Mouse (Mus musculus) Patski (cell line): ENCODE measurements at regions not wholly inside any gene's neighbourhood (a gene's known extent, or its start where the extent isn't known, plus 50 kb on each side); places are given as distances from the start of the nearest gene placed in this dataset.

Experiments
- ATAC-seq: fragments of 100-300 bp; one replicate; pipeline ENCODE4 v1.8.0; 2021
- CTCF ChIA-PET: fragments of 350-600 bp; sonication (Branson Sonifier 250); formaldehyde crosslinking; loops from one replicate; lab custom pipeline; 2022; ENCODE audit warnings: inconsistent platforms; lab: Charles Lee
- POLR2A ChIA-PET: fragments of 350-600 bp; sonication (Branson Sonifier 250); formaldehyde crosslinking; loops from one replicate; lab custom pipeline; 2022; ENCODE audit warnings: antibody characterized with exemption, inconsistent platforms; lab: Charles Lee
- DNase-seq: peaks from one replicate; pipeline ENCODE4 v3.0.0-alpha.2; 2011; ENCODE audit warnings: low read depth, low spot score
- H3K27me3 ChIP-seq: fragments of 371-371 bp; one replicate; pipeline ENCODE4 v1.5.1; 2021
- CTCF ChIP-seq: fragments of 100-300 bp; IDR thresholded peaks from one replicate; pipeline ENCODE4 v1.5.1; 2021
- in situ Hi-C: fragments of 300-500 bp; cut with MboI; formaldehyde crosslinking; loops from 3 replicates; pipeline ENCODE4 v1.11.1; 2018; ENCODE audit warnings: low pct_unique_long_range_greater_than_20kb, mixed read lengths

GRCm38 (mm10) chr3:35250092-35250749 is 503.7 kb upstream of the Atp11b start:
- no peaks in the 10 kb centered on the region for H3K27me3 ChIP-seq
- ATAC-seq = no peak
- in situ Hi-C loops = no loop called here
- TF ChIP-seq CTCF = no peak
- CTCF ChIA-PET = interaction anchor here (1.2 to 2.8 kb wide), 2 partner anchors 11 to 17 kb away, joined by 6 to 10 read pairs; no protein-coding TSS in a partner anchor
- DNase-seq = no peak
- POLR2A ChIA-PET = no interaction called here

GRCm38 (mm10) chr3:35253861-35254260 is 500.0 kb upstream of the Atp11b start:
- no peak for TF ChIP-seq CTCF
- ATAC-seq = no peak
- no peak for DNase-seq
- CTCF ChIA-PET = interaction anchor here (1.2 to 1.6 kb wide), 2 partner anchors 9 to 15 kb away, joined by 3 to 4 read pairs; no protein-coding TSS in a partner anchor
- in situ Hi-C loops = no loop called here
- POLR2A ChIA-PET = no interaction called here
- no peaks in the 10 kb centered on the region for H3K27me3 ChIP-seq

GRCm38 (mm10) chr3:35260936-35261335 is 493.0 kb upstream of the Atp11b start:
- DNase-seq (no peak), ATAC-seq (no peak)
- no peak for TF ChIP-seq CTCF
- in situ Hi-C loops = no loop called here
- POLR2A ChIA-PET = no interaction called here
- H3K27me3 ChIP-seq = no peaks in the 10 kb centered on the region
- CTCF ChIA-PET = no interaction called here

- DNase-seq (no peak), ATAC-seq (no peak)
- CTCF ChIA-PET = no interaction called here
- TF ChIP-seq CTCF = no peak
- in situ Hi-C loops = no loop called here
- no peaks in the 10 kb centered on the region for H3K27me3 ChIP-seq
- POLR2A ChIA-PET = no interaction called here
These were observed 485.0 kb upstream of the Atp11b start for GRCm38 (mm10) chr3:35268949-35269348.

- H3K27me3 ChIP-seq = no peaks in the 10 kb centered on the region
- ChIA-PET CTCF (no interaction called here), POLR2A (no interaction called here)
- TF ChIP-seq CTCF = no peak
- in situ Hi-C loops = no loop called here
- DNase-seq = no peak
- no peak for ATAC-seq
These were observed 483.7 kb upstream of the Atp11b start for GRCm38 (mm10) chr3:35269977-35270880.

GRCm38 (mm10) chr3:35273546-35273945 is 480.4 kb upstream of the Atp11b start:
- in situ Hi-C loops = no loop called here
- POLR2A ChIA-PET = interaction anchor here (0.7 kb wide), 1 partner anchor 89 kb away, joined by 7 read pairs; no protein-coding TSS in a partner anchor

GRCm38 (mm10) chr3:35280981-35281380 is 472.9 kb upstream of the Atp11b start:
- ATAC-seq (no peak), DNase-seq (no peak)
- peaks cover 8% of the 10 kb centered on the region for H3K27me3 ChIP-seq
- ChIA-PET POLR2A (no interaction called here), CTCF (interaction anchor here (2.1 kb wide), 1 partner anchor 17 kb away, joined by 8 read pairs; no protein-coding TSS in a partner anchor)
- no peak for TF ChIP-seq CTCF
- in situ Hi-C loops = no loop called here

More at GRCm38 (mm10) chr3:35273546-35273945, 480.4 kb upstream of the Atp11b start:
- CTCF ChIA-PET = no interaction called here
- DNase-seq = no peak
- no peak for TF ChIP-seq CTCF
- no peaks in the 10 kb centered on the region for H3K27me3 ChIP-seq
- no peak for ATAC-seq

GRCm38 (mm10) chr3:35282106-35282505 is 471.8 kb upstream of the Atp11b start:
- no peak for TF ChIP-seq CTCF
- in situ Hi-C loops = no loop called here
- ATAC-seq (no peak), DNase-seq (no peak)
- H3K27me3 ChIP-seq = peaks cover 8% of the 10 kb centered on the region
- CTCF ChIA-PET = interaction anchor here (1.3 to 2.1 kb wide), 2 partner anchors 16 to 29 kb away, joined by 3 to 8 read pairs; no protein-coding TSS in a partner anchor
- POLR2A ChIA-PET = interaction anchor here (0.6 kb wide), 1 partner anchor 192 kb away, joined by 3 read pairs; no protein-coding TSS in a partner anchor

- peaks cover 3% of the 10 kb centered on the region for H3K27me3 ChIP-seq
- in situ Hi-C loops = no loop called here
- ChIA-PET POLR2A (no interaction called here), CTCF (no interaction called here)
- ATAC-seq (no peak), DNase-seq (no peak)
- no peak for TF ChIP-seq CTCF
These were observed 459.1 kb upstream of the Atp11b start for GRCm38 (mm10) chr3:35294771-35295170.

GRCm38 (mm10) chr3:35295746-35296145 is 458.2 kb upstream of the Atp11b start:
- ATAC-seq = no peak
- ChIA-PET POLR2A (no interaction called here), CTCF (no interaction called here)
- no peak for DNase-seq
- in situ Hi-C loops = no loop called here
- H3K27me3 ChIP-seq = peaks cover 3% of the 10 kb centered on the region
- TF ChIP-seq CTCF = no peak

- no peak for DNase-seq
- in situ Hi-C loops = no loop called here
- CTCF ChIA-PET = interaction anchor here (2.3 kb wide), 1 partner anchor 18 kb away, joined by 8 read pairs; no protein-coding TSS in a partner anchor
- ATAC-seq = no peak
- peaks cover 3% of the 10 kb centered on the region for H3K27me3 ChIP-seq
- no peak for TF ChIP-seq CTCF
- POLR2A ChIA-PET = no interaction called here
These were observed 454.9 kb upstream of the Atp11b start for GRCm38 (mm10) chr3:35299036-35299435.
